Mouse (Mus musculus): ENCODE results near the gene Hsd11b2. TPM values are rescaled to one million over a fixed set of nuclear protein-coding genes. Genes with fewer than 3 reads are reported as not detected.

Gene Hsd11b2
- polyA plus RNA-seq, 1 experiment from 2014 or later, result 1.2 TPM

- no peaks in the 10 kb centered on the region for H3K27me3 ChIP-seq
- H3K9ac ChIP-seq, result peak overlapping the region; percentile 50; the same call in 1 of the 2 replicates
- H3K36me3 ChIP-seq, result peaks cover 3% of the 10 kb centered on the region; the same call in 1 of the 2 replicates
- no peak for ATAC-seq (ENCODE audit: insufficient number of reproducible peaks, low FRiP score, low TSS enrichment, low read depth)
- WGBS, result 27% methylated on average over 27 of the region's 27 CpGs
- peak overlapping the region; percentile 83 for H3K4me2 ChIP-seq
- H3K27ac ChIP-seq, result peak overlapping the region; percentile 87; the same call in 1 of the 2 replicates
- H3K9me3 ChIP-seq, result no peaks in the 10 kb centered on the region
- H3K4me3 ChIP-seq, result peak overlapping the region; percentile 96
- H3K4me1 ChIP-seq, result peaks cover 22% of the 10 kb centered on the region
Observed at GRCm38 (mm10) chr8:105566703-105567595, 48.4 kb downstream of the Hsd11b2 start.

GRCm38 (mm10) chr8:105571810-105572209 lies 53.3 kb downstream of the Hsd11b2 start:
- Histone ChIP-seq H3K27ac (no peak overlapping the region), H3K36me3 (no peaks in the 10 kb centered on the region), H3K4me2 (no peak overlapping the region), H3K9ac (no peak overlapping the region), H3K4me1 (peaks cover 5% of the 10 kb centered on the region), H3K9me3 (no peaks in the 10 kb centered on the region), H3K27me3 (no peaks in the 10 kb centered on the region), H3K4me3 (no peak overlapping the region)
- ATAC-seq (ENCODE audit: insufficient number of reproducible peaks, low FRiP score, low TSS enrichment, low read depth), result no peak
- 85% methylated on average over 9 of the region's 9 CpGs for WGBS

GRCm38 (mm10) chr8:105573427-105573826 lies 54.9 kb downstream of the Hsd11b2 start:
- Histone ChIP-seq H3K4me1 (no peaks in the 10 kb centered on the region), H3K9ac (no peak overlapping the region), H3K4me3 (no peak overlapping the region), H3K4me2 (no peak overlapping the region), H3K9me3 (no peaks in the 10 kb centered on the region), H3K36me3 (no peaks in the 10 kb centered on the region), H3K27me3 (no peaks in the 10 kb centered on the region), H3K27ac (no peak overlapping the region)
- no peak for ATAC-seq (ENCODE audit: insufficient number of reproducible peaks, low FRiP score, low TSS enrichment, low read depth)

Other genes with a start within 250 kb of the Hsd11b2 start
- 0.33 and 0.41 TPM in 2 replicates for gene Hsf4, start 249.0 kb upstream of the Hsd11b2 start, polyA plus RNA-seq (2015; fragmentation: Nextera tagmentation; extraction: Ambion mirVana)
- gene Nol3, start 242.6 kb upstream of the Hsd11b2 start, polyA plus RNA-seq (2015; fragmentation: Nextera tagmentation; extraction: Ambion mirVana), result 3.1 and 5.3 TPM in 2 replicates
- gene 4931428F04Rik, start 228.9 kb upstream of the Hsd11b2 start, polyA plus RNA-seq (2015; fragmentation: Nextera tagmentation; extraction: Ambion mirVana), result 11.0 and 11.1 TPM in 2 replicates
- gene Exoc3l, start 222.7 kb upstream of the Hsd11b2 start, polyA plus RNA-seq (2015; fragmentation: Nextera tagmentation; extraction: Ambion mirVana), result 9.0 and 10.6 TPM in 2 replicates
- gene E2f4, start 221.1 kb upstream of the Hsd11b2 start, polyA plus RNA-seq (2015; fragmentation: Nextera tagmentation; extraction: Ambion mirVana), result 63.7 and 65.5 TPM in 2 replicates
- gene Elmo3, start 213.2 kb upstream of the Hsd11b2 start, polyA plus RNA-seq (2015; fragmentation: Nextera tagmentation; extraction: Ambion mirVana), result 8.9 TPM in 2 replicates
- 1.7 and 1.9 TPM in 2 replicates for gene Lrrc29, start 192.5 kb upstream of the Hsd11b2 start, polyA plus RNA-seq (2015; fragmentation: Nextera tagmentation; extraction: Ambion mirVana)
- 120 and 129 TPM in 2 replicates for gene Tmem208, start 192.4 kb upstream of the Hsd11b2 start, polyA plus RNA-seq (2015; fragmentation: Nextera tagmentation; extraction: Ambion mirVana)
- gene Fhod1, start 170.8 kb upstream of the Hsd11b2 start, polyA plus RNA-seq (2015; fragmentation: Nextera tagmentation; extraction: Ambion mirVana), result 1.6 and 1.8 TPM in 2 replicates
- gene Slc9a5, start 169.9 kb upstream of the Hsd11b2 start, polyA plus RNA-seq (2015; fragmentation: Nextera tagmentation; extraction: Ambion mirVana), result 2.7 and 2.9 TPM in 2 replicates
- 0.55 and 0.88 TPM in 2 replicates for gene Plekhg4, start 145.5 kb upstream of the Hsd11b2 start, polyA plus RNA-seq (2015; fragmentation: Nextera tagmentation; extraction: Ambion mirVana)
- gene Kctd19, start 105.3 kb upstream of the Hsd11b2 start, polyA plus RNA-seq (2015; fragmentation: Nextera tagmentation; extraction: Ambion mirVana), result not detected in 2 replicates
- gene Lrrc36, start 105.2 kb upstream of the Hsd11b2 start, polyA plus RNA-seq (2015; fragmentation: Nextera tagmentation; extraction: Ambion mirVana), result 0.37 and 0.53 TPM in 2 replicates
- gene Tppp3, start 47.2 kb upstream of the Hsd11b2 start, polyA plus RNA-seq (2015; fragmentation: Nextera tagmentation; extraction: Ambion mirVana), result 160 and 305 TPM in 2 replicates
- 40.0 and 42.2 TPM in 2 replicates for gene Zdhhc1, start 21.9 kb upstream of the Hsd11b2 start, polyA plus RNA-seq (2015; fragmentation: Nextera tagmentation; extraction: Ambion mirVana)
- gene Atp6v0d1, start 47.3 kb downstream of the Hsd11b2 start, polyA plus RNA-seq (2015; fragmentation: Nextera tagmentation; extraction: Ambion mirVana), result 97.4 and 103 TPM in 2 replicates
- gene Ripor1, start 86.5 kb downstream of the Hsd11b2 start, polyA plus RNA-seq (2015; fragmentation: Nextera tagmentation; extraction: Ambion mirVana), result 20.9 and 24.6 TPM in 2 replicates
- 93.8 and 108 TPM in 2 replicates for gene Ctcf, start 117.8 kb downstream of the Hsd11b2 start, polyA plus RNA-seq (2015; fragmentation: Nextera tagmentation; extraction: Ambion mirVana)
- 1.8 and 2.4 TPM in 2 replicates for gene Agrp, start 118.6 kb downstream of the Hsd11b2 start, polyA plus RNA-seq (2015; fragmentation: Nextera tagmentation; extraction: Ambion mirVana)
- gene Carmil2, start 167.5 kb downstream of the Hsd11b2 start, polyA plus RNA-seq (2015; fragmentation: Nextera tagmentation; extraction: Ambion mirVana), result 0.47 and 0.58 TPM in 2 replicates
- gene Acd, start 182.3 kb downstream of the Hsd11b2 start, polyA plus RNA-seq (2015; fragmentation: Nextera tagmentation; extraction: Ambion mirVana), result 62.6 and 63.2 TPM in 2 replicates
- 15.2 and 17.5 TPM in 2 replicates for gene Pard6a, start 182.4 kb downstream of the Hsd11b2 start, polyA plus RNA-seq (2015; fragmentation: Nextera tagmentation; extraction: Ambion mirVana)
- gene 4933405L10Rik, start 188.9 kb downstream of the Hsd11b2 start, polyA plus RNA-seq (2015; fragmentation: Nextera tagmentation; extraction: Ambion mirVana), result 0.12 TPM in 1 of 2 replicates, not detected in the other
- gene Enkd1, start 189.5 kb downstream of the Hsd11b2 start, polyA plus RNA-seq (2015; fragmentation: Nextera tagmentation; extraction: Ambion mirVana), result 21.7 and 23.0 TPM in 2 replicates
- gene Gfod2, start 239.9 kb downstream of the Hsd11b2 start, polyA plus RNA-seq (2015; fragmentation: Nextera tagmentation; extraction: Ambion mirVana), result 20.1 and 22.1 TPM in 2 replicates